Mouse (Mus musculus): ENCODE data around the gene Cherp. TPM values are rescaled to one million over a fixed set of nuclear protein-coding genes. Genes with fewer than 3 reads are reported as not detected.

The Cherp gene
- polyA plus RNA-seq, 1 experiment from 2014 or later, result 45.6 TPM

Small RNA genes lying within 50 kb of the gene (microRNA-seq; reads per million reads assigned to microRNA genes)
- 0.66 reads per million for gene Mir7068

Other genes with a start within 250 kb of the Cherp start
- 90.3 and 97.1 TPM in 2 replicates for gene Ap1m1, start 235.2 kb downstream of the Cherp start, polyA plus RNA-seq (2015; fragmentation: Nextera tagmentation; extraction: Ambion mirVana)
- 19.2 and 30.6 TPM in 2 replicates for gene Gm10282, start 170.0 kb downstream of the Cherp start, polyA plus RNA-seq (2015; fragmentation: Nextera tagmentation; extraction: Ambion mirVana)
- 3.8 and 4.0 TPM in 2 replicates for gene Klf2, start 156.2 kb downstream of the Cherp start, polyA plus RNA-seq (2015; fragmentation: Nextera tagmentation; extraction: Ambion mirVana)
- gene Eps15l1, start 53.8 kb downstream of the Cherp start, polyA plus RNA-seq (2015; fragmentation: Nextera tagmentation; extraction: Ambion mirVana), result 52.6 and 54.2 TPM in 2 replicates
- 3.7 and 4.7 TPM in 2 replicates for gene Calr3, start 31.4 kb downstream of the Cherp start, polyA plus RNA-seq (2015; fragmentation: Nextera tagmentation; extraction: Ambion mirVana)
- gene 1700030K09Rik, start 31.3 kb downstream of the Cherp start, polyA plus RNA-seq (2015; fragmentation: Nextera tagmentation; extraction: Ambion mirVana), result 13.5 and 13.7 TPM in 2 replicates
- gene Slc35e1, start 17.4 kb upstream of the Cherp start, polyA plus RNA-seq (2015; fragmentation: Nextera tagmentation; extraction: Ambion mirVana), result 6.6 and 6.8 TPM in 2 replicates
- gene Med26, start 73.0 kb upstream of the Cherp start, polyA plus RNA-seq (2015; fragmentation: Nextera tagmentation; extraction: Ambion mirVana), result 13.2 and 14.7 TPM in 2 replicates
- 120 and 127 TPM in 2 replicates for gene Smim7, start 95.9 kb upstream of the Cherp start, polyA plus RNA-seq (2015; fragmentation: Nextera tagmentation; extraction: Ambion mirVana)
- gene Tmem38a, start 96.8 kb upstream of the Cherp start, polyA plus RNA-seq (2015; fragmentation: Nextera tagmentation; extraction: Ambion mirVana), result 20.9 and 36.5 TPM in 2 replicates
- gene Nwd1, start 171.5 kb upstream of the Cherp start, polyA plus RNA-seq (2015; fragmentation: Nextera tagmentation; extraction: Ambion mirVana), result 0.09 and 0.51 TPM in 2 replicates
- gene Sin3b, start 248.1 kb upstream of the Cherp start, polyA plus RNA-seq (2015; fragmentation: Nextera tagmentation; extraction: Ambion mirVana), result 144 and 145 TPM in 2 replicates